Mouse (Mus musculus) MEL (cell line): ENCODE data around the gene Prdx2. TPM values are rescaled to one million over a fixed set of nuclear protein-coding genes. Genes with fewer than 3 reads are reported as not detected.
A peak's percentile ranks its signal among the peaks of the same experiment; 100 is the strongest.

Source experiments
- DNase-seq: peaks from one replicate; pipeline ENCODE4 v3.0.0; 2011; ENCODE audit warnings: low read depth, low spot score
- H3K27ac ChIP-seq: 2 replicates; pipeline ENCODE4 v1.5.1; 2012; ENCODE audit warnings: low read depth, mild to moderate bottlenecking, control low read depth, low read length, moderate library complexity; ENCODE audit not compliant: control insufficient read depth
- H3K27me3 ChIP-seq, 2 experiments: fragments of 150-350 bp in 1 of 2; sonication (generic) in 1 of 2; 2 replicates each; pipeline ENCODE4 v1.6.1; 2012; ENCODE audit warnings: low read length in 2 of 2, mild to moderate bottlenecking in 2 of 2, improper control_type of control experiment in 1 of 2, moderate library complexity in 1 of 2; ENCODE audit not compliant: insufficient read depth in 2 of 2, control insufficient read depth in 1 of 2
- H3K36me3 ChIP-seq, 2 experiments: 2 replicates each; pipeline ENCODE4 v1.6.1; 2012 to 2014; ENCODE audit warnings: low read length in 2 of 2, improper control_type of control experiment in 1 of 2, inconsistent platforms in 1 of 2, mild to moderate bottlenecking in 1 of 2; ENCODE audit not compliant: insufficient read depth in 2 of 2, control insufficient read depth in 1 of 2
- H3K4me1 ChIP-seq, 2 experiments: fragments of 150-350 bp in 1 of 2; sonication (generic) in 1 of 2; 2 replicates each; pipeline ENCODE4 v1.6.1; 2012; ENCODE audit warnings: low read length in 2 of 2, improper control_type of control experiment in 1 of 2, mild to moderate bottlenecking in 1 of 2; ENCODE audit not compliant: insufficient read depth in 2 of 2, control insufficient read depth in 1 of 2
- H3K4me3 ChIP-seq, 2 experiments: fragments of 150-350 bp in 1 of 2; sonication (generic) in 1 of 2; 2 replicates each; pipeline ENCODE4 v1.5.1; 2012; ENCODE audit warnings: low read depth in 2 of 2, low read length in 2 of 2, mild to moderate bottlenecking in 2 of 2, moderate library complexity in 2 of 2, control low read depth in 1 of 2, improper control_type of control experiment in 1 of 2; ENCODE audit not compliant: control insufficient read depth in 1 of 2, insufficient read depth in 1 of 2
- H3K79me2 ChIP-seq: 2 replicates; pipeline ENCODE4 v1.6.1; 2012; ENCODE audit warnings: mild to moderate bottlenecking, low read length, moderate library complexity; ENCODE audit not compliant: control insufficient read depth, poor library complexity, insufficient read depth
- H3K9ac ChIP-seq: 2 replicates; pipeline ENCODE4 v1.6.1; 2012; ENCODE audit warnings: low read depth, mild to moderate bottlenecking, control low read depth, low read length, moderate library complexity; ENCODE audit not compliant: control insufficient read depth, poor library complexity, severe bottlenecking
- H3K9me3 ChIP-seq: fragments of 150-350 bp; sonication (generic); replicated peaks from 2 replicates; pipeline ENCODE4 v1.6.1; 2012; ENCODE audit warnings: mild to moderate bottlenecking, low read length, improper control_type of control experiment, moderate library complexity; ENCODE audit not compliant: insufficient read depth
- CHD1 ChIP-seq: IDR thresholded peaks from 2 replicates; pipeline ENCODE4 v1.6.1; 2012; ENCODE audit warnings: low read depth, mild to moderate bottlenecking, inconsistent platforms, low read length, improper control_type of control experiment
- CHD2 ChIP-seq: IDR thresholded peaks from 2 replicates; pipeline ENCODE4 v1.6.1; 2011; ENCODE audit warnings: low read length, improper control_type of control experiment
- CTCF ChIP-seq, 3 experiments: IDR thresholded peaks in 2 of 3; conservative IDR thresholded peaks in 1 of 3; 2 replicates each; pipeline ENCODE4 v1.5.1; 2011 to 2012; ENCODE audit warnings: low read length in 3 of 3, low read depth in 2 of 3, mild to moderate bottlenecking in 2 of 3, improper control_type of control experiment in 1 of 3, inconsistent platforms in 1 of 3, mixed read lengths in 1 of 3, moderate library complexity in 1 of 3; ENCODE audit not compliant: control insufficient read depth in 1 of 3, insufficient read depth in 1 of 3, poor library complexity in 1 of 3, severe bottlenecking in 1 of 3
- ELF1 ChIP-seq: IDR thresholded peaks from 2 replicates; pipeline ENCODE4 v1.6.1; 2014; ENCODE audit warnings: low read depth, mild to moderate bottlenecking, inconsistent platforms, low read length, improper control_type of control experiment, moderate library complexity
- EP300 ChIP-seq, 2 experiments: IDR thresholded peaks; 2 replicates each; pipeline ENCODE4 v1.6.1; 2011; ENCODE audit warnings: improper control_type of control experiment in 2 of 2, low read length in 2 of 2, low read depth in 1 of 2, mild to moderate bottlenecking in 1 of 2
- GATA1 ChIP-seq: IDR thresholded peaks from 2 replicates; pipeline ENCODE4 v1.6.1; 2011; ENCODE audit warnings: low read depth, low read length, improper control_type of control experiment
- MYB ChIP-seq: IDR thresholded peaks from 2 replicates; pipeline ENCODE4 v1.6.1; 2011; ENCODE audit warnings: mild to moderate bottlenecking, low read depth, low read length, improper control_type of control experiment
- MYC ChIP-seq: IDR thresholded peaks from 2 replicates; pipeline ENCODE4 v1.6.1; 2011; ENCODE audit warnings: low read depth, mild to moderate bottlenecking, low read length, improper control_type of control experiment, moderate library complexity
- SIN3A ChIP-seq: IDR thresholded peaks from 2 replicates; pipeline ENCODE4 v1.6.1; 2012; ENCODE audit warnings: low read length, improper control_type of control experiment, inconsistent platforms
- SMC3 ChIP-seq: IDR thresholded peaks from 2 replicates; pipeline ENCODE4 v1.6.1; 2011; ENCODE audit warnings: low read depth, low read length, improper control_type of control experiment
- TAL1 ChIP-seq: IDR thresholded peaks from 2 replicates; pipeline ENCODE4 v1.6.1; 2012; ENCODE audit warnings: mild to moderate bottlenecking, inconsistent platforms, low read length, moderate library complexity, mixed read lengths
- ZKSCAN1 ChIP-seq: IDR thresholded peaks from 2 replicates; pipeline ENCODE4 v1.6.1; 2012; ENCODE audit warnings: low read depth, mild to moderate bottlenecking, inconsistent platforms, low read length, improper control_type of control experiment, moderate library complexity
- polyA plus RNA-seq, 2 experiments: library from polyadenylated mRNA; stranded (reverse) in 1 of 2; unstranded in 1 of 2; fragments of >175 nt in 1 of 2; fragments of >200 nt in 1 of 2; gene quantifications; 2 replicates each; pipeline versions ENCODE4 v1.2.1 to v1.2.4; 2012; ENCODE audit warnings: low replicate concordance in 2 of 2, low read depth in 1 of 2; ENCODE audit not compliant: insufficient read length in 2 of 2, insufficient read depth in 1 of 2, missing spikeins in 1 of 2
- total RNA-seq: library from RNA; depleted of rRNA; stranded (reverse); fragments of 300-350 nt; gene quantifications from 2 replicates; pipeline ENCODE4 v1.2.3, GENCODE M21; 2012; rRNA removed

The Prdx2 gene
- total and polyA plus RNA-seq, 3 experiments, result 643 to 773 (median 679) TPM

GRCm38 (mm10) chr8:85021514-85022055 lies 52.2 kb downstream of the Prdx2 start:
- Histone ChIP-seq H3K9me3 (no peaks in the 10 kb centered on the region), H3K9ac (no peak overlapping the region), H3K4me3 (no peak overlapping the region), H3K27ac (no peak overlapping the region), H3K36me3 (peaks cover 0 to 5% of the 10 kb centered on the region in 2 experiments; a peak in 2 of 4 replicates), H3K79me2 (peaks cover 18% of the 10 kb centered on the region), H3K27me3 (no peaks in the 10 kb centered on the region), H3K4me1 (peaks cover 3 to 5% of the 10 kb centered on the region in 2 experiments; a peak in 3 of 4 replicates)
- no peak for DNase-seq
- no peak for TF ChIP-seq CHD2
- TF ChIP-seq SMC3, result no peak
- no peak for TF ChIP-seq EP300 (IDR thresholded peaks at IDR 0.05; ENCODE audit: low read depth in 1 of 2, low read length in 2 of 2)
- no peak for TF ChIP-seq ZKSCAN1
- peak in 2 of 3 experiments; percentile 6 to 15; a peak in 1 of 6 replicates for TF ChIP-seq CTCF (IDR thresholded peaks at IDR 0.05 in 2 of 3, conservative IDR thresholded peaks at IDR 0.05 in 1 of 3; ENCODE audit: control insufficient read depth in 1 of 3, insufficient read depth in 1 of 3, low read depth in 2 of 3, low read length in 3 of 3, poor library complexity in 1 of 3, severe bottlenecking in 1 of 3)
- TF ChIP-seq SIN3A, result no peak

- DNase-seq, result no peak
- H3K9ac ChIP-seq, result peak overlapping the region; percentile 90
- TF ChIP-seq GATA1 (no peak), MYB (no peak), SMC3 (no peak), TAL1 (no peak), ELF1 (no peak), MYC (no peak), CHD2 (no peak), CHD1 (no peak)
- peaks cover 40% of the 10 kb centered on the region for H3K79me2 ChIP-seq
- H3K27ac ChIP-seq, result no peak overlapping the region
- H3K4me1 ChIP-seq, result peaks cover 9 to 14% of the 10 kb centered on the region in 2 experiments; a peak in 3 of 4 replicates
- no peaks in the 10 kb centered on the region for H3K27me3 ChIP-seq
- H3K4me3 ChIP-seq, result peak overlapping the region in 1 of 2 experiments; percentile 91; a peak in 2 of 4 replicates
- H3K36me3 ChIP-seq, result peaks cover 0 to 12% of the 10 kb centered on the region in 2 experiments; a peak in 3 of 4 replicates
- H3K9me3 ChIP-seq, result no peaks in the 10 kb centered on the region
Observed at GRCm38 (mm10) chr8:85023846-85024245, 54.5 kb downstream of the Prdx2 start.

Other genes with a start within 250 kb of the Prdx2 start
- gene G430095P16Rik, start 246.6 kb upstream of the Prdx2 start, total RNA-seq, result 5.6 and 7.9 TPM in 2 replicates
- gene G430095P16Rik, start 246.6 kb upstream of the Prdx2 start, polyA plus RNA-seq, result 10 to 100 TPM in 1 of 2 experiments, not detected in 1; 17.1 TPM
- gene Nfix, start 169.2 kb upstream of the Prdx2 start, total RNA-seq, result 11.3 and 14.4 TPM in 2 replicates
- gene Nfix, start 169.2 kb upstream of the Prdx2 start, polyA plus RNA-seq, result 10 to 100 TPM in 1 of 2 experiments, not detected in 1; 29.1 TPM
- 1.4 and 1.7 TPM in 2 replicates for gene Dand5, start 146.8 kb upstream of the Prdx2 start, total RNA-seq
- gene Dand5, start 146.8 kb upstream of the Prdx2 start, polyA plus RNA-seq, result 1 to 10 TPM in 1 of 2 experiments, not detected in 1; 2.2 TPM
- gene Gadd45gip1, start 138.1 kb upstream of the Prdx2 start, total RNA-seq, result 47.5 and 51.8 TPM in 2 replicates
- gene Gadd45gip1, start 138.1 kb upstream of the Prdx2 start, polyA plus RNA-seq, result 10 to 100 TPM in 1 of 2 experiments, not detected in 1; 62.9 TPM
- 62.6 and 66.7 TPM in 2 replicates for gene Rad23a, start 128.9 kb upstream of the Prdx2 start, total RNA-seq
- 100 to 1,000 TPM in 1 of 2 experiments, not detected in 1; 155 TPM for gene Rad23a, start 128.9 kb upstream of the Prdx2 start, polyA plus RNA-seq
- 550 and 567 TPM in 2 replicates for gene Calr, start 122.7 kb upstream of the Prdx2 start, total RNA-seq
- gene Calr, start 122.7 kb upstream of the Prdx2 start, polyA plus RNA-seq, result 1,000 to 10,000 TPM in 1 of 2 experiments, not detected in 1; 1,110 TPM
- 205 and 245 TPM in 2 replicates for gene Farsa, start 112.6 kb upstream of the Prdx2 start, total RNA-seq
- gene Farsa, start 112.6 kb upstream of the Prdx2 start, polyA plus RNA-seq, result 100 to 1,000 TPM; 152 to 295 TPM
- gene Syce2, start 97.5 kb upstream of the Prdx2 start, total RNA-seq, result 60.6 and 75.5 TPM in 2 replicates
- gene Syce2, start 97.5 kb upstream of the Prdx2 start, polyA plus RNA-seq, result 100 to 1,000 TPM in 1 of 2 experiments, not detected in 1; 115 TPM
- 9.7 and 10.7 TPM in 2 replicates for gene Gcdh, start 75.7 kb upstream of the Prdx2 start, total RNA-seq
- gene Gcdh, start 75.7 kb upstream of the Prdx2 start, polyA plus RNA-seq, result 10 to 100 TPM in 1 of 2 experiments, not detected in 1; 17.3 TPM
- 178 and 234 TPM in 2 replicates for gene Klf1, start 67.7 kb upstream of the Prdx2 start, total RNA-seq
- gene Klf1, start 67.7 kb upstream of the Prdx2 start, polyA plus RNA-seq, result 100 to 1,000 TPM in 1 of 2 experiments, not detected in 1; 262 TPM
- 53.7 and 62.3 TPM in 2 replicates for gene Dnase2a, start 61.0 kb upstream of the Prdx2 start, total RNA-seq
- gene Dnase2a, start 61.0 kb upstream of the Prdx2 start, polyA plus RNA-seq, result 10 to 100 TPM in 1 of 2 experiments, not detected in 1; 83.4 TPM
- gene Mast1, start 32.2 kb upstream of the Prdx2 start, total RNA-seq, result 0.49 and 0.77 TPM in 2 replicates
- 1 to 10 TPM in 1 of 2 experiments, not detected in 1; 4.5 TPM for gene Mast1, start 32.2 kb upstream of the Prdx2 start, polyA plus RNA-seq
- 0.08 TPM in 1 of 2 replicates, not detected in the other for gene Rtbdn, start 22.6 kb upstream of the Prdx2 start, total RNA-seq
- gene Rtbdn, start 22.6 kb upstream of the Prdx2 start, polyA plus RNA-seq, result under 1 TPM in 1 of 2 experiments, not detected in 1; 0.11 TPM
- 3.9 and 4.7 TPM in 2 replicates for gene Gm49661, start 154 bp upstream of the Prdx2 start, total RNA-seq
- not detected for gene Gm49661, start 154 bp upstream of the Prdx2 start, polyA plus RNA-seq
- 105 TPM in 2 replicates for gene Rnaseh2a, start 180 bp downstream of the Prdx2 start, total RNA-seq
- gene Rnaseh2a, start 180 bp downstream of the Prdx2 start, polyA plus RNA-seq, result 100 to 1,000 TPM in 1 of 2 experiments, not detected in 1; 109 TPM
- gene Junb, start 9.1 kb downstream of the Prdx2 start, total RNA-seq, result 49.6 and 72.7 TPM in 2 replicates
- gene Junb, start 9.1 kb downstream of the Prdx2 start, polyA plus RNA-seq, result 10 to 100 TPM in 1 of 2 experiments, not detected in 1; 41.6 TPM
- 10.5 and 11.5 TPM in 2 replicates for gene Hook2, start 21.0 kb downstream of the Prdx2 start, total RNA-seq
- gene Hook2, start 21.0 kb downstream of the Prdx2 start, polyA plus RNA-seq, result 10 to 100 TPM in 1 of 2 experiments, not detected in 1; 17.5 TPM
- 0.04 TPM in 1 of 2 replicates, not detected in the other for gene Best2, start 44.9 kb downstream of the Prdx2 start, total RNA-seq
- gene Best2, start 44.9 kb downstream of the Prdx2 start, polyA plus RNA-seq, result under 1 TPM in 1 of 2 experiments, not detected in 1; 0.13 TPM
- gene Asna1, start 55.7 kb downstream of the Prdx2 start, total RNA-seq, result 115 and 132 TPM in 2 replicates
- 100 to 1,000 TPM in 1 of 2 experiments, not detected in 1; 192 TPM for gene Asna1, start 55.7 kb downstream of the Prdx2 start, polyA plus RNA-seq
- gene Trir, start 57.2 kb downstream of the Prdx2 start, total RNA-seq, result 224 and 264 TPM in 2 replicates
- 100 to 1,000 TPM; 283 to 442 TPM for gene Trir, start 57.2 kb downstream of the Prdx2 start, polyA plus RNA-seq
- gene Tnpo2, start 67.3 kb downstream of the Prdx2 start, total RNA-seq, result 55.6 and 62.3 TPM in 2 replicates
- 10 to 100 TPM; 29.2 to 86.8 TPM for gene Tnpo2, start 67.3 kb downstream of the Prdx2 start, polyA plus RNA-seq
- 6.5 and 10.6 TPM in 2 replicates for gene Fbxw9, start 90.5 kb downstream of the Prdx2 start, total RNA-seq
- 10 to 100 TPM in 1 of 2 experiments, not detected in 1; 13.9 TPM for gene Fbxw9, start 90.5 kb downstream of the Prdx2 start, polyA plus RNA-seq
- not detected in 2 replicates for gene Gm5741, start 98.4 kb downstream of the Prdx2 start, total RNA-seq
- gene Gm5741, start 98.4 kb downstream of the Prdx2 start, polyA plus RNA-seq, result 1 to 10 TPM in 1 of 2 experiments, not detected in 1; 1.0 TPM
- 42.5 and 44.6 TPM in 2 replicates for gene Dhps, start 102.2 kb downstream of the Prdx2 start, total RNA-seq
- gene Dhps, start 102.2 kb downstream of the Prdx2 start, polyA plus RNA-seq, result 10 to 100 TPM in 1 of 2 experiments, not detected in 1; 68.3 TPM
- 25.5 and 26.2 TPM in 2 replicates for gene Wdr83os, start 111.2 kb downstream of the Prdx2 start, total RNA-seq
- gene Wdr83os, start 111.2 kb downstream of the Prdx2 start, polyA plus RNA-seq, result 100 to 1,000 TPM in 1 of 2 experiments, not detected in 1; 143 TPM
- gene Wdr83, start 111.7 kb downstream of the Prdx2 start, total RNA-seq, result 27.0 and 29.5 TPM in 2 replicates
- gene Wdr83, start 111.7 kb downstream of the Prdx2 start, polyA plus RNA-seq, result 10 to 100 TPM in 1 of 2 experiments, not detected in 1; 58.4 TPM
- 10.8 and 11.5 TPM in 2 replicates for gene Man2b1, start 113.7 kb downstream of the Prdx2 start, total RNA-seq
- gene Man2b1, start 113.7 kb downstream of the Prdx2 start, polyA plus RNA-seq, result 10 to 100 TPM in 1 of 2 experiments, not detected in 1; 24.7 TPM
- gene Zfp791, start 153.5 kb downstream of the Prdx2 start, total RNA-seq, result not detected in 2 replicates
- under 1 TPM in 1 of 2 experiments, not detected in 1; 0.03 TPM for gene Zfp791, start 153.5 kb downstream of the Prdx2 start, polyA plus RNA-seq
- gene Cks1brt, start 182.3 kb downstream of the Prdx2 start, total RNA-seq, result not detected in 2 replicates
- gene Cks1brt, start 182.3 kb downstream of the Prdx2 start, polyA plus RNA-seq, result not detected